Mouse (Mus musculus) retina, postnatal 7 days (tissue): Measurements from ENCODE around the gene Cfap77.

Source experiments
- DNase-seq: peaks from one replicate; pipeline ENCODE4 v3.0.0-alpha.2; 2012; ENCODE audit warnings: low read depth, low spot score

The Cfap77 gene

GRCm38 (mm10) chr2:28943666-28944516 is 111.0 kb downstream of the Cfap77 start:
- DNase-seq: no peak

GRCm38 (mm10) chr2:28938997-28939396 is 115.9 kb downstream of the Cfap77 start:
- DNase-seq: no peak

GRCm38 (mm10) chr2:28930571-28930970 is 124.3 kb downstream of the Cfap77 start:
- no peak for DNase-seq

GRCm38 (mm10) chr2:28923912-28924311 is 131.0 kb downstream of the Cfap77 start:
- peak; percentile 69 for DNase-seq

- DNase-seq: no peak
Observed at GRCm38 (mm10) chr2:28919001-28919400, 135.9 kb downstream of the Cfap77 start.

DNA sequence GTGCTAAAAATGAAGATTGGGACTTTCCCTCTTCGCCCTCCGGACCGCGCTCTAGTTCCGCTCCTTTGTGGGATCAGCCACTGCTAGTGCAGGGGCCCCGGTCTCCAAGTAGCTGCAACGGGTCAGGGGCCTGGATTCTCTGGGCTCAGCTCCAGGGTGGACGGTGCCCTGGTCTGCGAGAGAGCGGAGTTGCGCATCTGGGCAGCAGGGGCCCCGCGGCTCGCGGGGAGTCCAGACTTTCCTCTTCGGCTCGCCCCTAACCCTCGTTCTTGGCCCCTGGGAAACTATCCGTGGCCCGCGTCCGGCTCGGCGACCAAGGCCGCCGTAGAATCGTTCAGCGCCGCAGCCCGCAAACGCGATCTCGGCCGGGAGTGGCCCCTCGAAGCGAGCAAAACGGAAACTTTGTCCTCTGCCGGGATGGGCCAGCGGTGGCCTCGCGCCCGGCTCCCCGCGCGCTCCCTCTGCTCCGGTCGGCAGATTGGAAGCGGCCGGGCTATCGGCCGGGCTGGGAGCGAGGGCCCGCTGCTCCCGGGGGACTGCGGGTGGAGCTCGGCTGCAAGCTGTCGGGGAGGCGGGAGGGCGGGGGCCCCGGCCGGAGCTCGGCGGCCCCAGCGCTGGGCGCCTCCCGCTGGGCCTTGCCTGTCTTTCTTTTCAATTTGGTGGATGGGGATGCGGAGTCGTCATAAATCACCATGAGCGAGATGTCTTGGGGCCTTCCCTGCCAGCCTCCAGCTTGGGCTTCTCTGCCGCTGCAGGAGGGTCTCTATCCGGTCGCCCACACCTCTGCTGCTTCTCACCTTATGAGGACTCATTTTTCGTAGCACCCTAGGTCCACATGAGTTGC is 137.1 kb downstream of the Cfap77 start:
- no peak for DNase-seq

GRCm38 (mm10) chr2:28917156-28917517 is 137.7 kb downstream of the Cfap77 start:
- DNase-seq: no peak

DNA sequence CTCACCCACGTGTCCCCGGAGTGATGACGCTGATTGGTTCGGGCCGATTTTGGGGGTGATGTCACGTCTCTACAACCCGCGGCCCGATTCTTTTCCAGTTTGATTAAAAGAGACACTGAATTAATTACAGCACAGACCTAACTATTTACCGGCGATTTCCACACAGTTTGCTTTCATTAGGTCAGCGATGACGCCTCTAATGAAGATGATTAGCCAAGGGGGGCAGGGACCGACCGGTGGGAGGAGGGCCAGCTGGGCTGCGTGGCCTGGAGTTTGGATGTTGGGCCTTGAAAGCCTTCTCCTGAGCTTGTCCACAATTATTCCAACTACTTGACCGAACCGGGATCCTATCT is 138.4 kb downstream of the Cfap77 start, which contains the start of gene Barhl1:
TSS of gene Barhl1 (minus strand) at position 156 of the 353 bp plus-strand sequence.
- no peak for DNase-seq

GRCm38 (mm10) chr2:28915768-28916512 is 138.9 kb downstream of the Cfap77 start:
- DNase-seq: no peak

GRCm38 (mm10) chr2:28915104-28915738 is 139.6 kb downstream of the Cfap77 start:
- DNase-seq: no peak

- DNase-seq: no peak
Observed at GRCm38 (mm10) chr2:28914121-28914520, 140.7 kb downstream of the Cfap77 start.

GRCm38 (mm10) chr2:28912961-28913360 is 141.9 kb downstream of the Cfap77 start:
- DNase-seq: no peak

DNA sequence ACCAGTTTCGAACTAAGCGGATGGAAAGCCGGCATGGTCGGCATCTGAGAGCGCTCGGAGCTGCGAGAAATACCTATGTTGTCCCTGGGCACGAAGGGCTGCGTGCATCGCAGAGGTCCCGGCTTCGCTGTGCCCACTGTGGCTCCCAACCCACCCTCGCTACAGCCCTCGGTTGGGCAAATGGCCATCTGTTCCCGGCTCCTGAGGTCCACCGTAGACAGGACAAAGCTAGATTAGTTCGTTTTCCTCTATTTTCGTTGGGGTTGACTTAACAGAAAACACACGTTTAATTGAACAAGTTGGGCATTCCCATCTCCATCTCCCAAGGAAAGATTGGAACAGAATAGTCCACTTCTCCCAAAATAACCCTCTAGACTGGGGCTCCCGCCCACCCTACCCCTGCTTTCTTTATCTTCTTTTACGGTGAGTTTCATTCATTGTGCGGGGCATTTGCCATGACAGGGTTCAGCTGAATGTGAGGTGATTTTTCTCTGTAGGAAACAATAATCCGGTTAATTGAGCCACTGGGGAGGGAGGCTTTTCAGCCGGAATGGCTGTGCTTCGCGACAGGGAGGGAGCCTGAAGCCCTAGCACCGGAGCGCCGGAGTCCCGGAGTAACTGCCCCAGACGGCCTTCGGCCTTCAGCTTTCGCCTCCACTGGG is 142.7 kb downstream of the Cfap77 start:
- DNase-seq: no peak

GRCm38 (mm10) chr2:28911331-28912038 is 143.4 kb downstream of the Cfap77 start:
- no peak for DNase-seq

- DNase-seq: no peak
Observed at GRCm38 (mm10) chr2:28910877-28911276, 144.0 kb downstream of the Cfap77 start.

DNA sequence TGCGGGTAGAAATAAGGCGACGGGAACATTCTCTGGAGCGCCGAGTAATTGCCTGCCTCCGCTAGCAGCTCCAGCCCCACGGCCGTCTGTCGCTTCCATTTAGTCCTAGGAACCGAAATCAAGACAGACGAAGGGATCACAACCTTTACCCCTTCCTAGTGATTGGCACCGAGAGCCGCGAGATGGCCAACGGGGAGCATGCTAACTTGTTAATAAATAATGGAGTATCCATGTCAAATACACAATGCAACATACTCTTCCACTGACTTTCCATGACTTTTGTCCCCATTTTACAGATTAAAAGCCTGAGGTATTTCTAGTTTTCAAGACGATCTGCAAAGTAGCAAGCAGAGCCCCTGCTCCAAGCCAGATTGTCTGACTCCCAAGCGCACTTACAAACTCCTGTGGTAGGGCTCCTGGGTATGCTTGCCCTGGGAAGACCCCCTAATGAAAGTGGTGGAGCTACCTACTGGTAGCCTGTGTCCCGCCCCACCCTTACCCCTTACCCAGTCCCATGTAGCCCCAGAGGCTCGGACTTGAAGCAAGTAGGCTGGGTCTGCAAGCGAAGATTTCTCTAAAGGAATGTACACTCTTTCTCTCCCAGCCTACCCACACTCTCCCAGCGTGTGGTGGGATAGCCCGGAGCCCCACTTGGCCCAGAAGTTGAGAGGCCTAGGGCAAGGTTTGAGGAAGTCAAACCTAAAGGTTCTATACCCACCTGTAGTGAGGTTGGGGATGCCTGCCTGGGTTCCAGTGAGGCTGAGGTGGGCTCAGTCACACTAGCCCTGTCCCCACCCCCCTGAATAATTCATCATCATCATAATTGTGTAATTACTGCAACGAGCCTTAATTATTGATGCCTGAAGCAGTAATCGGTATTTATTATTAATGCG is 144.8 kb downstream of the Cfap77 start:
- no peak for DNase-seq

- DNase-seq: no peak
Observed at GRCm38 (mm10) chr2:28909186-28909817, 145.6 kb downstream of the Cfap77 start.

- DNase-seq: peak; percentile 58
Observed at GRCm38 (mm10) chr2:28908389-28909153, 146.3 kb downstream of the Cfap77 start.
